Mouse (Mus musculus) brown adipose tissue, adult 24 weeks (tissue): ENCODE data around the gene Postn. TPM values are rescaled to one million over a fixed set of nuclear protein-coding genes. Genes with fewer than 3 reads are reported as not detected.

Experiments used
- H3K27ac ChIP-seq: fragments of 200-500 bp; replicated peaks from 2 replicates; pipeline ENCODE4 v1.5.1; 2012; ENCODE audit warnings: low read depth, mild to moderate bottlenecking, low read length
- H3K4me1 ChIP-seq: fragments of 200-500 bp; 2 replicates; pipeline ENCODE4 v1.6.1; 2012; ENCODE audit warnings: low read length, mixed read lengths; ENCODE audit not compliant: control insufficient read depth, insufficient read depth, insufficient read length
- H3K4me3 ChIP-seq: fragments of 200-500 bp; 2 replicates; pipeline ENCODE4 v1.5.1; 2012; ENCODE audit warnings: low read depth, mild to moderate bottlenecking, low read length, moderate library complexity; ENCODE audit not compliant: insufficient read depth
- polyA plus RNA-seq: library from polyadenylated mRNA; stranded (reverse); fragments of >200 nt; gene quantifications from 2 replicates; pipeline ENCODE4 v1.2.4, GENCODE M21; 2012; ENCODE audit not compliant: missing spikeins, insufficient read depth, insufficient read length

Gene Postn
- polyA plus RNA-seq, 1 experiment, result 56.4 TPM

GRCm38 (mm10) chr3:54436373-54436964 lies 75.6 kb downstream of the Postn start:
- Histone ChIP-seq H3K4me3 (no peak overlapping the region), H3K4me1 (no peaks in the 10 kb centered on the region), H3K27ac (no peak overlapping the region)

Other genes with a start within 250 kb of the Postn start
- gene Trpc4, start 205.1 kb upstream of the Postn start, polyA plus RNA-seq, result not detected in 2 replicates